Mouse (Mus musculus): ENCODE results near the gene Twist2. TPM values are rescaled to one million over a fixed set of nuclear protein-coding genes. Genes with fewer than 3 reads are reported as not detected.

Twist2 gene
- polyA plus RNA-seq (2017; shearing (Covaris generic)): not detected

GRCm38 (mm10) chr1:91800967-91801843 is at the start of gene Twist2:
Twist2 (plus strand) TSS chr1:91801461.

Measured in inflammation-experienced regulatory T-cells, adult 16 weeks (primary cell).